Mouse (Mus musculus) T-helper 17 cell (primary cell): Measurements from ENCODE around the gene Pde10a.

Experiments used
- in situ Hi-C, 2 experiments: fragments of 300-600 bp; cut with MboI, MseI; formaldehyde crosslinking; loops; 1 replicate in 1 of 2; 2 replicates in 1 of 2; pipeline ENCODE4 v1.15.1; 2025; ENCODE audit warnings: high pct_unique_total_duplicates in 2 of 2

Pde10a gene

DNA sequence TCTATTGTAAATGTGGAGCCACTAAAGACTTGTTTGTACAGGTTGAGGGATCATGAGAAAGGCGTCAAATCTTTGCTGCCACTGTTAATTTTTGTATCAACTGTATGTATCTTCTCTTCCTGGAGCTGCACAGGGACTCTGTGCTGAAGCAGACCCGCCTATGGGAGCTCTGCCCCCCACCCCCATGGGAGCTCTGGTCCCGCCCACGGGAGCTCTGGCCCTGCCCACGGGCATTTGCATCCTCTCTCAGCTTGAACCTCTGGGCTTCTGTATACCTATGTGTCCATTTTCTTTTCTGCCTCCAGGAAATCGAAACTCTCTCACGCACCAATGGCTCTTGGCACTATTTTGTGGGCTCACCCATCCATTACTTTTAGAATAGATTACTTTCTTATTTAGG is 203.5 kb downstream of the Pde10a start:
- in situ Hi-C loops = loop anchor here in 1 of 2 experiments (25.0 kb wide), 1 partner anchor 659 kb away; no protein-coding TSS in a partner anchor

DNA sequence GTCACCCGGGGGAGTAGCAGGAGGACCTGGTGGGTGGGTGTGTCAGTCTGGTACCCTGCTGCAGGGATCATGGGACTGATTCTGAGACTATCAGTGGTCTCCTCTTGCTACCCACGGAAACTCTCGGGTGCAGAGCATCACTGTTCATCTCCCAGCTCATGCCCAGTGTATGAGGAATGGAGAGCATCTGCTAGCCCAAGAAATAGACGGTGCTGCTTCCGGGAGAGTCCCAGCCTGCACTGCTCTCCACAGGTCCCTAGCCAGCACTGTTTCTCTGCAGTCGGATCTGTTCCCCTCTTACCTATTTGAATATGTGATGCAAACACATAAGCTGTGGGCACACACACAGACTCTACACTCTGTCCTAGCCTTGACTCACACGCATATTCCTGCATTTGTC is 204.6 kb downstream of the Pde10a start:
- in situ Hi-C loops = loop anchor here in 1 of 2 experiments (25.0 kb wide), 1 partner anchor 657 kb away; no protein-coding TSS in a partner anchor

DNA sequence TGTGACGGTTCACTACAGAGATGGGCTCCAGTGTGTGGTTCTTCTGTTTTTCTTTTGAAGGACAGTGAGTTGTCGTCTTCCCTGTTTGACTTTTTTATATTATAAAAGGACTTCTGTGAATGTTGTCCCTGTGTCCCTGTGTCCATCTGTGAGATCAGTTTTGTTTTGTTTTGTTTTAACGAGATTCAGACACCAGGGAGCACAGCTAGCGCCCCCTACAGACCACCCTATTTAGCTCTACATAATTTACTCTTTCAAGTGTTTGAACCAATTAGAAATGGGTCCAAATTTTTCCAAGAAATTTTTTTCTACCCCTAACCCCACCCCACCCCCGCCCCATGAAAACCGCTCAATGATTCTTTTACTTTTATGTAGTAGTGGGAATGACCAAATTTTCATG is 205.9 kb downstream of the Pde10a start:
- in situ Hi-C loops = loop anchor here in 1 of 2 experiments (25.0 kb wide), 1 partner anchor 656 kb away; no protein-coding TSS in a partner anchor

DNA sequence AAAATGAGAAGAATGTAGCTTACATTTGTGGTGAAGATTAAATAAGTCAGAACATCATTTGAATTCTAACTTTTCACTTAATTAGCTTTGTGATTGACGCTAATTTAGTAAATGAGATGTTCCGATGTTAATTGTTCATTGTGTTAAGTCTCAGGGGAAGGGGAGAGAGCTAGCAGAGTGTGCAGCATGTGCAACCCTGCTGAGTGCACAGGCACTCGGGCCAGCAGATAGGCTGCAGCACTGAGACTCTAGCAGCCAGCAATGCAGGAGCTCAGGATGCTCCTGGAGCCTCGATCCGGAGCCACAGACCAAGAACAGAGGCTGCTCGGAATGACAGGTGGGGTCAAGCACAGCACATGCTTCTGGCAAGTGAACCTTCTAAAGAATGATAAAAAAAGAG is 211.1 kb downstream of the Pde10a start:
- in situ Hi-C loops = loop anchor here in 1 of 2 experiments (25.0 kb wide), 1 partner anchor 651 kb away; no protein-coding TSS in a partner anchor

DNA sequence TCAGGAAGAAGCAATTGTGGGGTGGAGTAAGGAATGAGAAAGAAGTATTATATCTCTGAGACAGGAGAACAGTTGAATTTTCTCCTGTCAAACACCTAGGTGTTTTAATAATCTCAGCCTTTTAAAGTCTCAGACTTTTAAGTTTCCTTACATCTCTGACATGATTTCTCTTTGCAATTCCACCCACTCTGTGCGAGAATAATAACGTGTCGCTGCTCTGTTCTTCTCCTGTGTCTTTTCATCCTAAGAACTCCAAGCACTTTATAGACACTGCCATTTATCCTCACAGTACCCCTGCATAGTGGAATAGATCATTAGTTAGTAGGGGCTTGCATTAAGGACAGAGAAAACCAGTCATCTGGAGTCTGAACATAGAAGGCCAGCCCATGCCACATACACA is 217.6 kb downstream of the Pde10a start:
- in situ Hi-C loops = loop anchor here in 1 of 2 experiments (5.0 to 25.0 kb wide), 2 partner anchors 50 to 645 kb away; no protein-coding TSS in a partner anchor

DNA sequence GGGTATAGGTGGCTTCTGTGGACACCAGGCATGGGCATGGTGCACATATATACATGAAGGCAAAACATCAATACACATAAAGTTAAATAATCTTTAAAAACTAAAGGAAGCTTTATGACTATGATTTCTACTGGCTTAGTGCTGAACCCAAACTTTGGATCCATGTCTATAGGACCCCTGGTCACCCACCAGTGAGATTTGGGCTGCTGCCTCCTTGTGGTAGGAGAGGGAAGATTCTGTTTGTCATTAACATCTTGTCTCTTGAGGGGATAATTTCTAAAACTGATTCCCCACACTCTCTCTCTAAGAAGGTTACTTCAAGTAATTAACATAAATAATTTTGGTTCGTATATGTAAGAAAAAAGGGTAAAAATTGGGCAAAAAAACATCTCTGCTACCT is 220.2 kb downstream of the Pde10a start:
- in situ Hi-C loops = loop anchor here in 1 of 2 experiments (25.0 kb wide), 1 partner anchor 642 kb away; no protein-coding TSS in a partner anchor

DNA sequence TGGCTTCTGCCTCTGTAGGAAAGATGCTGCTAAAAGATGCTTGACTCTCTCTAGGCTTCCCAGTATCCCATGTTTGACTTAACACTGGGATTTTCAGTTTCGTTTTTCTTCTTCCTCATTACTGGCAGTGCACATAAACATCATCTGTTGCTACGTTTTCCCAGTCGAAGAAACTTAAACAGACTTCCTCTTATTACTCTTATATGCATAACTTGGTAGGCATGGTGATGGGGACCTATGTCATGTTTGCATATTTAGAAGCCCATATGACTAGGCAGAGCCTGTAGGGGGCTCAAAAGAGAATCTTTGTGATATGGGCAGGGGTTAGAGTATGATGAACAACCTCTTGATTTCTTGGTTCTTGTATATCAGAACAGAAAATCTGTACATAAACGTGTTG is 224.3 kb downstream of the Pde10a start:
- in situ Hi-C loops = loop anchor here in 1 of 2 experiments (25.0 kb wide), 1 partner anchor 638 kb away; no protein-coding TSS in a partner anchor

DNA sequence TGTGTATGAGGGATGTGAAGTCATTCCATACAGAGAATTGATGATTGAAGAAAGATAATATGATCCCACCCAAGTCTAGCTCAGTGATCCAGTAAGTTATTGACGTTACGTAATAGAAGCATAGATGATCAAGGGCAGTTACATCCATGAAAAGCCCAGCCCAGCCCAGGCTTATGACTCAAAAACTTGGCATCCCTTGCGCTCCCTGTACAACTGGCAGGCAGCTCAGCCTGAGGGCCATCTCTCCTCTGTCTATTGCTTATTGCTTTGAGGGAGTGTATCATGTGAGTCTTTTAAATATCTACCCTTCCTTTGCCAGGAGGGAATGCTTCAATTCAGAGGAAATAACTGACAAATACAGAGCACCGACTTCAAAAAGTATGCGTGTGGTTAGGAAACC is 232.4 kb downstream of the Pde10a start:
- in situ Hi-C loops = no loop called here

DNA sequence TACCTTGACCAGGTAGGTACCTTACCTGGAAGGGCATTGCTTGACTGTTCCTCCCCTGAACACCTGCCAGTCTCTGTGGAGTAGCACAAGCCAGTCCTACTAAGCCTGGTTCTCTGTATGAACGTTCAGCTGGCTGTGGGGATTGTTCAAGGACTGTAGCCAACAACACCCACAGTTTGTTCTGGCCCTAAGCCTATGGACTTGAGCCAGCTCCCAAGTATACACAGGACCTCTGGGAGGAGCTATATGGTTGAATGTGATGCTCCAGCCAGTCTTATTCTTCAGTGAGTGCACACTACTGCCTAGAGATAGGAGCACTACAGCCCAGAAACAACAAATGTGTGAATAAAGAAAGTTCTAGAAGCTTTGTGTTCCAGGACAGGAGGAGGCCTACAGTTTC is 238.1 kb downstream of the Pde10a start:
- in situ Hi-C loops = no loop called here

DNA sequence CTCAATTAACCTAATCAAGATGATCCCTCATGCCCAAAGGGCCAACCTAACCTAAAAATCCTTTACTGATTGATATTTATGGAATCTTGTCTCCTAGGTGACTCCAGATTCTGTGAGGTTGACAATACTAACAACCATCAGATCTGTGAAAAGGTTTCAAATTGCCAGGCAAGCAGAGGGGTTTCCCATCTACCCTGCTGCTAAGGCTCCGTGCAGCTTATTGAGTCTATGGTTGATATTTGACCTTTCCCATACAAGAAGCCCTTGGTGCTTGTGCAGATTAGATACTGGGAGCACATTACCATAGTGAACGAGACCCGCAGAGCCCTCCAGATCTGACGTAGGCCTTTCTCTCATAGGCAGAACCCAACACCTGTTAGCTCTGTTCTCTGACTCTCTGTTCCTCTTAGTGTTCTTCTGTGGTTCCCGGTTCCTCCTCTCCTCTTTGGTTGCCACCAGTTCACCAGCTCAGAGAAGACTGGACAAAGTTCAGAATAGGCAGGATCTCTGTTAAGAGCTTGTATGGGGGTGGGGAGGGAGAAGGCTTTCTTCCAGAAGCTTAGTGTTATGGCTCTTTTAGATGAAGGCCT is 240.9 kb downstream of the Pde10a start:
- in situ Hi-C loops = no loop called here

DNA sequence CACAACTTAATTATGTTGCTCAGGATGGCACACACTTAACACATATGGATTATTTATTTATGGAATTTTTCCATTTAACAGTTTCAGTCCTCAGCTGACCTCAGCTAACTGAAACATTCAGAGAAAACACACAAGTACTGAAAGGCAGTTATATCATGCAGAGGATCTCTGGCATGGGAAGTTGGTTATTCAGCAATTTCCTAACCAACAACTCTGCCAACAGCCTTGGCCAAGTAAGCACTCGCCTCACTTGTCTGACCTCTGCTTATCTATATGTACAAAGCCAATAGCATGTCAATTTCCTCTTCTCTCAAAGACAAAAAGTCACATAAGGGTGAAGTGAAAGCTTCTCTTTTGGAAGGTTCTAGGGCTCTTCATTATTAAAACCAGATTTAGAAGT is 244.0 kb downstream of the Pde10a start:
- in situ Hi-C loops = no loop called here

DNA sequence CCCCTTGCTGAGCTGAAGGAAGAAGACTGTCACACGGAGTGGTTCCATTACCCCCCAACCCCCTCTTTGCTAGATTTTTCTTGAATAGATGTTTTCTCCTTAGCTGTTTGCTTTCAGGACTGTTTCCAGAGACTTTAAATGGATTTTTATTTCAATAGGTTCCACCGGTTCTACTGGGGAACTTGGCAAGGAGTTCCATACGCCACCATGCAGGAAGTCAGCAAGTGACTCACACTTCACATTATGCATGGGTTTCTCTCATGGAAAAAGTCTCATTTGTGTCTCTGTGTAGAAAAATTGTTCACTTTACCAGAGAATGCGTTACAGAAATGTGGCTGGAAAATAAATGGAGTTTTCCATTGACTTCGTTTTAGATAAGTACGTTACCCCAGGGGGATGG is 248.2 kb downstream of the Pde10a start:
- in situ Hi-C loops = no loop called here

DNA sequence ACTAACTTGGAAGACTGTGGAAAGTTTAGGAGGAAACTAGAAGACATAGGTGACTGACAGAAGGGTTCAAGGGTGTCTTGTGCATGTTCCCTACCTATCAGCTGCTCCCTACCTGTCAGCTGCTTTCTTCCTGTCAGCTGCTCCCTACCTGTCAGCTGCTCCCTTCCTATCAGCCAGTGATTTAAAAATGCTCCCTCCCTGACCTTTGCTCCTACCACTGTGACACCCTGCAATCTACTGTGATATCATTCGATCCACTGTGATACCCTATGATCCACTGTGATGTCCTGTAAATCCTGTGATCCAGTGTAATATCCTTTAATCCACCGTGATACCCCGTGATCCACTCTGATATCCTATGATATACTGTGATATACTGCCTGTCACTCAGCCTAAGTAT is 249.1 kb downstream of the Pde10a start:
- in situ Hi-C loops = no loop called here

DNA sequence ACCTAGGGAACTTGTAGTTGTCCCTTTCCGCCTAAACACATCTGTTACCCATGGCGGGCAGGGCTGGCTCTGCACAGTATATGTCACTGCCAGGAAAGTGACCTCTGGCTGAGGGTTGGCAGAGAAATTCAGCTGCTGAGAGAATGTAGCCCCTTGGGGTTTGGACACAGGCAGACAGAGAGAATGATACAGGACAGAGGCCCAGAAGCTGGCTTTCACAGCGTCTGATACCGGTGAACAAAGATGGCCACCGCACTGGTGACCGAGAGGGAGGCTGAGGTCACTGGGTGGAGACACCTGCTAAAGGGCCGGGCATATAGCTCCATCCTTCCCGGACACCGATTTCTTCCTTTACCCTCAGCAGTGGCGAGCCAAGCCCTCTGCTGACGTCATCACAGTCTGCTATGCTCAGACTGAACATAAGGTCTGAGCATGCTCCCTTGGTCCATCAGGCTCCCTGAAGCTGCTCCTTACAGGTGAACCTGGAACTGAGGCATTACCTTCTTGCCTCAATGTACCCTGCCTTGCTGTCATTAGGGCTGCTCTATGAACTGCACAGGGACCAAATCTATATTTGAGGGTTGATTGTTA is 250.5 kb downstream of the Pde10a start:
- in situ Hi-C loops = no loop called here

DNA sequence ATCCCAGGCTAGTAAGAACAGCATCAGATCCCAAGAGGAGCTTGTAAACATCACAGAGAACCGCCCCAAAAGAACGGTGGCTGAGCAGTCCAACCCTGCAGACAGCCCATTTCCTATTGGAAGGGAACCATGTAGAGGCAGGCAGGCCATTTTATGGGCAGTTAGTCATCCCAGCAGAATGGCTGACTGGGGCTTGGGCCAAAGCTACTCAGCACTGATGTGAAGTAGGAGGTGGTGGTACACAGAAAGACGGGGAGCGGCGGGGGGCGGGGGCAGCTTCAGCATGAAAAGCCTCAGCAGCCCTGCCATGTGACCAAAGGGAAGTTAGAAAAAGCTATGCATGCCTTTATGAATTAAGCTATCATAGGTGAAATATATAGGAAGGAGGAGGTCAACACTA is 252.5 kb downstream of the Pde10a start:
- in situ Hi-C loops = no loop called here

DNA sequence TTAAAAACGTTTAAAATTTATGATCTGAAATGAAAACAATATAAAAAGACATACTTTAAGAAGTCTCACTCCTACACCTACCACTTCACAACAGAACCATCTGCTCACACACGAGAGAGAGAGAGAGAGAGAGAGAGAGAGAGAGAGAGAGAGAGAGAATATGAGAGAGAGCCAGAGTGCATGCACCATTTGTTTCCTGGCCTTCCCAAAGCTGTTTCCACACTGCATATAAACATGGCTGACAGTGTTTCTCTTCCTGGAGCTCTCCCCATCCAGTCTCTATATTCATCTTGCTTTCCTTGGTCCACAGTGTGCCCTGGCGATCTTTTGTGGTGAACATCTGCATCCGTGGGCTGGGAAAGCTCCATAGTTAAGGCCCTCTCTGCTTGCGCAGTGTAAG is 253.7 kb downstream of the Pde10a start:
- in situ Hi-C loops = no loop called here

DNA sequence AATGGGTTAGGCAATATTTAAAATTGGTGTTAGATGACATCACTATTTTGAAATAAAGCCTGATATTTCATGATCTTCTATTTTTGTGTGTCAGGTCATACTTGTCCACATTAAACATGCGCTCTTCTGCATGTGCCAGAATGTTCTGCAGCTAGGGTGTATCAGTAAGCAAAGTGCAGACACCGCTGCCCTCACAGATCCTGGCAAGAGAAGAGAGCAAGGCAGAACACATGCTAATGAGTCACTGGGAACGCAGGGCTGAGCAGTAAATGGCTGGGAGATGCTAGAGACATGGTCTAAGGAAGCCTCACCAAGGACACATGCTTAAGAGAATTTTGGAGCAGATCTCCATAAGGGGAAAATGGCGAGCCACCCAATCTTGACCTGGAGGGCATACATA is 255.3 kb downstream of the Pde10a start:
- in situ Hi-C loops = no loop called here

DNA sequence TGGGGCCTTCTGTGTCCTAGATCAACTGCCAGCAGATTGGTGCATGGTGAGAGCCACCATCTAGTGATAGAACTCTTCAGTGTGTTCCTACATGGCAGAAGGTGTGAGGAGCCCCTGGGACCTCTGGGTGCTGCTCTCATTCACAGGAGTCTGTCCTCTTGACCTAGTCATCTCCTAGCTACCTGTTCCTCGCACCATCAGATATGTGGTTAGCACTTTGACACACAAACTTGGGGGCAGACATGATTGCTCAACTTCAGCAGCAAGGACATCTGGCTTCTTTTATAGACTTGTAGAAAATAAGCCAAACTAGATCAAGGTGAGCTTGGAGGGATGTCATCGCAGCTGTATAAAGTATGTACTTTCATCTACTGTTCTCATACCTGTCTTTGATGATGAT is 255.9 kb downstream of the Pde10a start:
- in situ Hi-C loops = no loop called here

DNA sequence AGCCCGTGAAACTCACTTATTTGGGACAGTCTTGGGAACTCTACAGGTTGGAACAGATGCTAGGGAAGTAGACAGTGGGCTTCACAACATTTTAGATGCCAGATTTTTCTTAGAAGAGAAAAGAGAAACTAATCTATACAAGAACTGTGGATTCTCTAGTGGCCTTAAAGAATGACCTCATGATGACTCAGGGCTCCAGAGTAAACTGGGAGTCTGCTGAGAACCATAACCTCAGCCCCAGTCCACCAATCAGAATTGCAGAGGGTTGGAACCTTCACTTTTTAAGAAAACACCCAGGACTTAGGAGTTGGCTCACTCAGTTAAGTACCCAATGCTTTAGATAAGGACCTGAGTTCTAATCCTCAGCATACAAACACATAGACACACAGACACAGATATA is 256.4 kb downstream of the Pde10a start:
- in situ Hi-C loops = no loop called here

DNA sequence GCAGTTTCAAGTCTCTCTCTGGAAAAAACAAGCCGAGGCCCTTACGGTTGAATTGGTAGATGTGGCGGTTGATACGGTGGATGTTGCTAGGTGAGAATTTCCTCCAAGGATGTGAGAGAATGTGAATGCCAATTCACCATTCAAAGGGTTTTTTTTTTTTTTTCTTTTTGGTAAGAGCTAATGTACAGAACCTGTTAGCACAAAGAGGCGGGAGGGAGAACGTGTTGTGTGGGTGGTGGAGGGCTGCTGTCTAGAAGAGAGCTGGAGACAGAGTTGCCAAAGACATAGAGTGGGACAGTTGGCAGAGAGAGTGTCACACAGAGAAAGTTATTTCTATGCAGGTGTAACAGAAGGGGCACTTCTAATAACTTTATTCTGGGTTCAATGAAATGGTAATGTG is 260.7 kb downstream of the Pde10a start:
- in situ Hi-C loops = no loop called here

DNA sequence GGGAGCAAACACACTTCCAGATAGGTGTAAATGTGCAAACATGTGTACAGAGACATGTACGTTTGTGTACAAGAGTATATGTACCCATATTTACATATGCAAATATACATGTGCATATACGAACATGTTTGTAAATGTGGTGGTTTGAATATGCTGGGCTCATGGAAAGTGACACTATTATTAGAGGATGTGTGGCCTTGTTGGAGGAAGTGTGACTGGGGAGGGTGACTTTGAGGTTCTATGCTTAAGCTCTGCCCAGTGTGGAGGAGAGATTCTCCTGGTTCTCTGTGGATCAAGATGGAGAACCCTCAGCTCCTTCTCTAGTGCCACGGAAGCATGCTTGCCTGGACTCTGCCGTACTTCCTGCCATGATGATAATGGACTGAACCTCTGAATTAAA is 261.3 kb downstream of the Pde10a start:
- in situ Hi-C loops = no loop called here

DNA sequence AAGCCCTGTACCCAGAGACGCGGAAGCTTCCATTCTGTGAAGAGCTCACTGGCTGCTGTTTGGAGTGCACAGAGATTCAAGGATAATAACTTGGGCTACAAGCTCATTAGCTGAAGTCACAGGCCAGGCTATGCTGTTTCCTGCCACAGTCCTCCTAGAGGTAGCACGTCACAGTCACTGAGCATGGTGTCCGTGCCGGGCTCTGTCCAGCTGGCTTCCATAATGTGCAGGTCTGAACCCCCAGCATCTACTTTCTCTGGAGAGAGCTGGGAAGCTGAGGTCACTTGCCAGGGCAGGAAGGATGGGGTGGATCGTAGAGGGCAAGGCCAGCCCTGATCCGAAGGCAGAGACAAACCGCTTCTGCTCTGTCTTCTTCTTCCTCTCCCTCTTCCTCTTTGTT is 262.6 kb downstream of the Pde10a start:
- in situ Hi-C loops = no loop called here

DNA sequence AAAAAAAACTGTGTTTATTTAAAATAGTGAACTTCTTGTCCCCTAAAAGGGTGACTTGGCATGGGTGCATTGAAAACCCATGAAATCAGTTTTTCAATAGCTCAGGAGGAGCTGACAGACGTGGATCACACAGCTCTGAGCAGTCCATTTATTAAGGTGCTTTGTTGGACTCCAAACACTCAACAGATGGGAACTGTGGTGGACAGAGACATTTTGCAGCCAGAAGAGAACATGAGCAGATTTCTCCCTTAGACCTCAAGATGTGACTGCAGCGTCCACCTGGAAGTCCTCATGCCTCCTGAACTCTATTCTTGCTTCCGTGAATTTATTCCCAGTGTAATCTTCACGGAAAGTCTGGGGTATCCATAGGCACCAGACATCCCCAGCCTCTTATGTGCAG is 266.4 kb downstream of the Pde10a start:
- in situ Hi-C loops = loop anchor here in 1 of 2 experiments (5.0 kb wide), 1 partner anchor 49 kb away; no protein-coding TSS in a partner anchor
